Mouse (Mus musculus) ES-E14 (cell line): ENCODE data around the gene Smo.

Experiments used
- HCFC1 ChIP-seq: IDR thresholded peaks from 2 replicates; pipeline ENCODE4 v1.6.1; 2012; ENCODE audit warnings: low read length, inconsistent platforms, borderline replicate concordance; ENCODE audit not compliant: insufficient read depth
- ZC3H11A ChIP-seq: IDR thresholded peaks from 2 replicates; pipeline ENCODE4 v1.6.1; 2012; ENCODE audit warnings: low read depth, mild to moderate bottlenecking, inconsistent platforms, low read length, borderline replicate concordance

GRCm38 (mm10) chr6:29783960-29784359, 48.7 kb downstream of the Smo start:
- TF ChIP-seq HCFC1 (no peak), ZC3H11A (no peak)
